Mouse (Mus musculus) kidney, adult 8-10 months (tissue): Measurements from ENCODE around the gene Anapc7.
A peak's percentile ranks its signal among the peaks of the same experiment; 100 is the strongest.

Experiments used
- DNase-seq, 2 experiments: peaks; one replicate each; pipeline ENCODE4 v3.0.0; 2022

Gene Anapc7

GRCm38 (mm10) chr5:122421271-122422068 is at the start of gene Anapc7:
Gene Anapc7, plus strand, starts transcription at chr5:122421693.
- DNase-seq, result peak; percentile 35 to 43

DNA sequence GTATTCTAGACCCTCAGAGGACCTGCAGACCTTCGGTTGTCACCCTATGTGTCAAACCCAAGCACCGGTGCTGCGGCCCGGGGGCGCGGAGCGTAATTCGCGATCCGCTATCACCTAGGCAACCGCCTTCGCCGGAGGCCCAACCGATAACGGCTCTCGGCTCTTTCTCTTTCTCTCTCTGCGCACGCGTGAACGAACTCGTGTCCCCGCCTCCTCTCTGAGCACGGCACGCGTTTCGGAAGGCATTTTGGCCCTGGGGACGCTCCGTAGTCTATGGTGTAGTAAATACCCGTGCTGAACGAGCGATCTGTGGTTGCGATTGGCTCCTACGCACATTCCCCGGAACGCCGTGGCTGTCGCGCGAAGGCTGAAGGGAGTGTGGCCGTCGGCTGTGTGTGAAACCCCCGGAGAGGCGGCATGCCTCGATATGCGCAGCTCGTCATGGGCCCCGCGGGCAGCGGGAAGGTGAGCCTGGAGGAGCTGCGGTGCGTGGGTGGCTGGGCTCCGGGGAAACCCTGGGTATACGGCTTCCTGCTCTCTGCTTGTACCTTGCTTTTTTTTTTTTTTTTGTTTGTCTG is 49.2 kb upstream of the Anapc7 start, which contains the start of gene Fam216a:
Gene Fam216a, minus strand, starts transcription at position 173 of the 578 bp plus-strand sequence.
- DNase-seq, result peak; percentile 98 to 99

- DNase-seq, result no peak
These were observed 48.6 kb upstream of the Anapc7 start for GRCm38 (mm10) chr5:122372878-122373277.

- DNase-seq, result no peak
These were observed 44.2 kb upstream of the Anapc7 start for GRCm38 (mm10) chr5:122377101-122377833.

DNA sequence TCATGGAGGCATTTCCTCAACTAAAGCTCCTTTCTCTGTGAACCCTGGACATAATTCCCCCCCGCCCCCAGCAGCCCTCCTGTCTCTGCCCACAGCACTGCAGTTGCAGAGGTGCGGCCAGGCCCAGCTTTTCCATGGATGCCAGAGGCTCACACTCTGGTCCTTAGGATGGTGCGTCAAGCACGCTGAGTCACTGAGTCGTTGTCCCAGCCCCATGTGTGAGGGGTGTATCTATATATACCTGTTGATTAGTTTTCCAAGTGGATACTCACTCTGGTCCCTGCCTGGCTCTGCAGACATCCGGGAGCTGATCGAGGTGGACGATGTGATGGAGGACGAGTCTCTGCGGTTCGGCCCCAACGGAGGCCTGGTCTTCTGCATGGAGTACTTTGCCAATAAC is 43.3 kb upstream of the Anapc7 start:
- DNase-seq, result no peak

DNA sequence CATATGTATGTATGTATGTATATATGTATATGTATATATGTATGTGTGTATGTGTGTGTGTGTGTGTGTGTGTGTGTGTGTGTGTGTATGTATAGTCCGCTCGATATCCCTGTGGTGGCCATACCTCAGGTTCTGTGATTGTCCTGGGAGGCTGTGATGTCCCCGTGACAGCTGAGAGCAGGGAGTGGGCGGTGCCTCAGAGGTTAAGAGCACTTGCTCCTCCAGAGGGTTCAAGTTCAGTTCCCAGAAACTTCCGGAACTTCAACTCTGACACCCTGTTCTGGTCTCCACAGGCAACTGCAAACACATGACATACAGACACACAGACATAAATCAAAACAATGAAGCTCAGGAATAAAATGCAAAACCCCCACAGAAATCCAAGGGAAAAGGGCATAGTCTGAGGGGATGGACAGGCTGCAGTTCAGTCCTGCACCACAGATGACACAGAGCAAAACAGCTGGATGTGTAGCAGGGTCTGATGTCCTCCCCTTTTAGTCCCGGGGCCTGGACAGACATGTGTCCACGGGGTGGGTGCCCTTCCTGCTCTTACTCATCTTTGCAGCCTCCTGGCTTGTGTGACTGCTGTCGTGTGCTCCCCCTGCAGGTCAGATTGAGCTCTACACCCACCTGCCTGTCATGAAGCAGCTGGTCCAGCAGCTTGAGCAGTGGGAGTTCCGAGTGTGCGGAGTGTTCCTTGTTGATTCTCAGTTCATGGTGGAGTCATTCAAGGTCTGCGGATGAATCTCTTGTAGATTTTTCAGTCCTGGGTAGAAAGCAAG is 41.9 kb upstream of the Anapc7 start:
- DNase-seq, result peak; percentile 51 to 79

GRCm38 (mm10) chr5:122390006-122390405 is 31.5 kb upstream of the Anapc7 start:
- no peak for DNase-seq

DNA sequence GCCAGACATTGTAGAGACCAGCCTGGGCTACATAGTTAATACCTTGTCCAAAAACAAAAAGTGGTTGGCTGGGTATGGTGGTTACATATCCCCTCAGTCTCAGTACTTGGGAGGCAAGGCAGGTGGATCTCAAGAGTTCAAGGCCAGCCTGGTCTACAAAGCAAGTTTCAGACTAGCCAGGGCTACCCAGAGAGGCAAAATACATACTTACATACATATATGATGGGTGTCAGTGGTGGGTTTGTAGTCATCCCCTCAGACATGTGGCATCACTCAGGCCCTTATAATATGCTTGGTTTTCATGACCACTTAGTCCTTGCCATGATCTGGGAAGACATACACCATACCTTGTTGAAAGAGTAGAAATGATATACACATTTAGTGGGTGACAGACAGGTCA is 30.8 kb upstream of the Anapc7 start:
- DNase-seq, result no peak

GRCm38 (mm10) chr5:122391178-122391785 is 30.2 kb upstream of the Anapc7 start:
- no peak for DNase-seq

DNA sequence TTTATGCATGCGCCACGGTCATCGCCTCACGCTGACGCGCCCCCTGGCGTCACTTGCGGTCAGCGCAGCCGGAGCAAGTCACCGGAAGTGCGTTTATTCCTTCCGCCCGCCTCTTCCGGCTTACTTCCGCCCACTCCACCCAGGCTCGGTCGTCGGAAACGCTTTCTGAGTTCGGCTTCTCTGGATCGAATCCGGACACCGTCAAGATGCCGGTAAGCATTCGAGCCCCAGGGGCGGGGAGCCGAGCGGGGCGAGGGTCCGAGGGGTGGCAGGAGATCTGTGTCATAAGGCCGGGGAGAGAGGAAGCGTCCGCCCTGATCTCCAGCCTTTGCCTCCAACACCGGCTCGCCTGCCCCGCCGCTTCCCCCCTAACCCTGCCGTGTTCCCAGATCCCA is 29.7 kb upstream of the Anapc7 start, which contains the start of gene Arpc3:
Gene Arpc3, plus strand, starts transcription at position 93 of the 395 bp plus-strand sequence.
- peak; percentile 86 to 93 for DNase-seq

GRCm38 (mm10) chr5:122392227-122393004 is 29.1 kb upstream of the Anapc7 start:
- no peak for DNase-seq

DNA sequence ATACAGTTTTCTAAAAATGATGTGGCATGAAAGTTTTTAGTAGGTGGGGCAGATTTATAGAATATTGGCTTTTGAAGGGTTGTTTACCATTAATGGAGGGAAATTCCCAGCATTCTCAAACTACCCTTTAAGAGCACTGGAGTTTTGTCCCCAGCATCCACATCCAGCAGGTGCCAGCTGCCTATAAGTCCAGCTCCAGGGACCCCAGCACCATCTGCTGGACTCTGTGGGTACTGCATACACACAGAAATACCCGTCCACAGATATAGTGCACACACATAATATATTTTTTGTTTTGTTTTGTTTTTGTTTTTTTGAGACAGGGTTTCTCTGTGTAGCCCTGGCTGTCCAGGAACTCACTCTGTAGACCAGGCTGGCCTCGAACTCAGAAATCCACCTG is 27.6 kb upstream of the Anapc7 start:
- peak; percentile 67 to 87 for DNase-seq

- DNase-seq, result peak; percentile 64 to 68
These were observed 24.7 kb upstream of the Anapc7 start for GRCm38 (mm10) chr5:122396791-122397190.

GRCm38 (mm10) chr5:122397495-122397894 is 24.0 kb upstream of the Anapc7 start:
- no peak for DNase-seq

DNA sequence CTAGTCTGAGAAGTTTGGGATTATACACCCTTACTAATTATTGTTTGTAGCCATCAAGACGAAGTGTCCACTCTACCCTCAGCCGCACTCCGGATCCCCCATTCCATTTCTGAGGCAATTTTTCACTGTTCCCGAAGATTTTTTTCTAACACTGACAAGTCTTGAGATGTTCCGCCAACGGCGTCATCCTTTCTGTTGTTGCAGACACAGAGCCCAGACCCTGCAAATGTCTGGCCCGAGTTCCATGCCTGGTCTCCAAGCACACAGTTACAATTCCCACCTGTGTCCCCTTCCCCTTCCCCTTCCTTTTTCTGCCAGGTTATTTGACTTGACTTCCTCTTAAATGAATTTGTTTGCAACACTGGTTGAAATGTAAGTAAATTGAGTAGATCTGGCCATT is 21.6 kb upstream of the Anapc7 start:
- no peak for DNase-seq

- peak; percentile 61 to 80 for DNase-seq
These were observed 20.7 kb upstream of the Anapc7 start for GRCm38 (mm10) chr5:122400628-122401302.

DNA sequence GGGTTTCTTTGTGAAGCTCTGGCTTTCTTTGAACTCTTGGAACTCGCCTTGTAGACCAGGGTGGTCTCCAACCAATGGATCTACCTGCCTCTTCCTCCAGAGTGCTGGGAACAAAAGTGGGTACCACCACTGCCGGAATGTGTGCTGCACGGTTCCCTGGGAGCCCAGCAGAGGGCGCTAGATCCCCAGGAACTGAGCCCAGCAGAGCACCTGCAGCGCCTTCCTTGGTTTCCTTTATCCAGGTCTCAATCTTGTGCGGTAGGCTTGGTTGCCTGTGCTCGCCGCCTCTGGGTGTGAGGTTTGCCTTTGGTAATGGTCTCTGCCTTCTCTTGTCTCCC is 20.2 kb upstream of the Anapc7 start:
- DNase-seq, result peak; percentile 47 to 75

GRCm38 (mm10) chr5:122402160-122402559 is 19.3 kb upstream of the Anapc7 start:
- DNase-seq, result no peak

- DNase-seq, result no peak
These were observed 18.7 kb upstream of the Anapc7 start for GRCm38 (mm10) chr5:122402772-122403171.

DNA sequence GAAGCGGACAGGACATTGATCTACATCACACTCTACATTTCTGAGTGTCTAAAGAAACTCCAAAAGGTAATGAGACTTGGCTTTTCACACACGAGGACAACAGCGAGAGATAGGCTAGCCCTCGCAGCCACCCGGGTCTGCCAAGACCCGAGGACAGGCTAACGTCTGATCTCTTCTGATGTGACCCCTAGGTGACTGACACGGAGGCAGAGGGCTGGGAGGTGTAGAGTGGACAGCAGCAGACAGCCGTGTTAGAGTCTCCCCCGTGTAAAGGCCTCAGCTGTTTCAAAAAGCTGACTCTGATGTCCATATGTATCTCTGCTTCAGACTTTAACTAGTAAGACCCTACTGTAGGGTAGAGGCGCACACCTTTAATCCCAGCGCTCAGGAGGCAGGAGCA is 18.1 kb upstream of the Anapc7 start:
- no peak for DNase-seq

- DNase-seq, result no peak
These were observed 16.0 kb upstream of the Anapc7 start for GRCm38 (mm10) chr5:122405537-122405936.
